Mouse (Mus musculus) adrenal gland, postnatal 25 days (tissue): ENCODE data around the gene Rnf150. TPM values are rescaled to one million over a fixed set of nuclear protein-coding genes. Genes with fewer than 3 reads are reported as not detected.

Experiments
- total RNA-seq: library from RNA; stranded (reverse); gene quantifications from 2 replicates; pipeline ENCODE4 v1.2.3, GENCODE M21; 2021

The Rnf150 gene
- total RNA-seq, 1 experiment from 2014 or later, result 16.6 TPM

Other genes with a start within 250 kb of the Rnf150 start
- gene Zfp330, start 89.2 kb upstream of the Rnf150 start, total RNA-seq, result 47.7 TPM in 2 replicates